In the genomic region with DNA sequence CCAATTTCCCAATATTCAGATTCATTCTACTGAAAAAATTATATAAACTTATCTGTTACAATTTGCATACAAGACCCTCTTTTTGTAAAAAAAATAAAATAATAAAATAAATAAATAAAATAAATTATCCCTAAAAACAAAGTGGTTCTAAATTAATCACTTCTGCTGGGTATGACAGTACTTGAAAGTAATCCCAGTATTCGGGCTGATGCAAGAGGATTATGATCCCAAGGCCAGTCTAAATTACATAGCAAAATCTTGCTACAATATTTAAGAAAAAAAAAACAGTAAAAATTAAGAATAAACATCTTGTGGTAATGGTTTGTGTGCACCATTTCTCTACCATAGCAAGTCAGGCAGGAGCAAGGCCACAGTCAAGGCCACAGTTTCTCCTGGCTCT, we compare ENCODE assay signal across 23 mouse cellular contexts.
"Had no signal": no experiment of that assay in that cellular context is flagged by ENCODE, and none has a peak within 500 bp of the region (broad histone marks: within the 10 kb centered on the region; RNA-seq: fewer than 3 reads in every experiment).

No protein-coding gene starts in this region.

- H3K27ac ChIP-seq: heart, adult 2 months; heart, embryonic 13.5 days; heart, embryonic 15.5 days; hindbrain, embryonic 13.5 days; hindbrain, embryonic 15.5 days; hindbrain, postnatal 0 days; kidney, embryonic 15.5 days; kidney, postnatal 0 days; layer of hippocampus, adult 2 months; left cerebral cortex, adult 2 months; limb, embryonic 10.5 days; limb, embryonic 12.5 days; liver, embryonic 13.5 days had no signal

- DNase-seq: gastrocnemius, postnatal 10 days; gastrocnemius, postnatal 25 days; heart, adult 2 months; heart, postnatal 14 days; heart, postnatal 36 days; kidney, adult 11 months; kidney, adult 2 months; kidney, adult 9 months; kidney, postnatal 25 days; kidney, postnatal 4 days; liver; liver, embryonic 13.5 days had no signal

- H3K4me3 ChIP-seq: heart, adult 2 months; heart, embryonic 13.5 days; heart, embryonic 15.5 days; hindbrain, embryonic 13.5 days; hindbrain, embryonic 15.5 days; kidney, embryonic 15.5 days; layer of hippocampus, adult 2 months; left cerebral cortex, adult 2 months; limb, embryonic 10.5 days; limb, embryonic 12.5 days; liver, embryonic 13.5 days had no signal
